Mouse (Mus musculus) embryonic facial prominence, embryonic 11.5 days (tissue): ENCODE results near the gene Trafd1. TPM values are rescaled to one million over a fixed set of nuclear protein-coding genes. Genes with fewer than 3 reads are reported as not detected.

Experiments used
- ATAC-seq: fragments of 200-750 bp; cut with Nextera tagmentation; replicated peaks from 2 replicates; pipeline ENCODE4 v1.8.0; 2017; ENCODE audit warnings: low read depth; ENCODE audit not compliant: insufficient number of reproducible peaks, low FRiP score, low TSS enrichment
- DNase-seq: peaks from one replicate; pipeline ENCODE4 v3.0.0-alpha.2; 2015; ENCODE audit warnings: low spot score
- H3K27ac ChIP-seq: fragments of 300-500 bp; sonication (generic); replicated peaks from 2 replicates; pipeline ENCODE4 v1.5.1; 2014; ENCODE audit warnings: mild to moderate bottlenecking, low read depth, low read length, control low read depth
- H3K27me3 ChIP-seq: fragments of 300-500 bp; sonication (generic); 2 replicates; pipeline ENCODE4 v1.6.1; 2014; ENCODE audit warnings: mild to moderate bottlenecking, low read length, moderate library complexity, mixed read lengths; ENCODE audit not compliant: control insufficient read depth, insufficient read depth
- H3K36me3 ChIP-seq: fragments of 300-500 bp; sonication (generic); replicated peaks from 2 replicates; pipeline ENCODE4 v1.6.1; 2014; ENCODE audit warnings: low read depth, mild to moderate bottlenecking, low read length, moderate library complexity, mixed read lengths; ENCODE audit not compliant: control insufficient read depth, insufficient read depth
- H3K4me1 ChIP-seq: fragments of 300-500 bp; sonication (generic); 2 replicates; pipeline ENCODE4 v1.6.1; 2014; ENCODE audit warnings: low read length, mixed read lengths; ENCODE audit not compliant: control insufficient read depth, insufficient read depth
- H3K4me2 ChIP-seq: fragments of 300-500 bp; sonication (generic); 2 replicates; pipeline ENCODE4 v1.6.1; 2014; ENCODE audit warnings: low read depth, mild to moderate bottlenecking, control low read depth, low read length, moderate library complexity
- H3K4me3 ChIP-seq: fragments of 300-500 bp; sonication (generic); 2 replicates; pipeline ENCODE4 v1.5.1; 2014; ENCODE audit warnings: low read depth, low read length, control low read depth
- H3K9ac ChIP-seq: fragments of 300-500 bp; sonication (generic); replicated peaks from 2 replicates; pipeline ENCODE4 v1.6.1; 2014; ENCODE audit warnings: mild to moderate bottlenecking, control low read depth, low read length
- H3K9me3 ChIP-seq: fragments of 300-500 bp; sonication (generic); replicated peaks from 2 replicates; pipeline ENCODE4 v1.6.1; 2016; ENCODE audit warnings: mild to moderate bottlenecking, low read length, inconsistent platforms, mixed read lengths; ENCODE audit not compliant: control insufficient read depth
- WGBS: fragments of 180-500 bp; shearing (Covaris S2); extraction: QIAGEN DNeasy Blood & Tissue Kit; methylation state at CpG from one replicate; pipeline ENCODE4 v1.1.7; 2014; 5-methylcytosine and 5-hydroxymethylcytosine counted together
- polyA plus RNA-seq: library from polyadenylated mRNA; unstranded; fragments of >200 nt; fragmentation: Nextera tagmentation; extraction: Ambion mirVana; gene quantifications from 2 replicates; pipeline ENCODE4 v1.2.1, GENCODE M21; 2014

Gene Trafd1
- polyA plus RNA-seq, 1 experiment from 2014 or later = 62.1 TPM

DNA sequence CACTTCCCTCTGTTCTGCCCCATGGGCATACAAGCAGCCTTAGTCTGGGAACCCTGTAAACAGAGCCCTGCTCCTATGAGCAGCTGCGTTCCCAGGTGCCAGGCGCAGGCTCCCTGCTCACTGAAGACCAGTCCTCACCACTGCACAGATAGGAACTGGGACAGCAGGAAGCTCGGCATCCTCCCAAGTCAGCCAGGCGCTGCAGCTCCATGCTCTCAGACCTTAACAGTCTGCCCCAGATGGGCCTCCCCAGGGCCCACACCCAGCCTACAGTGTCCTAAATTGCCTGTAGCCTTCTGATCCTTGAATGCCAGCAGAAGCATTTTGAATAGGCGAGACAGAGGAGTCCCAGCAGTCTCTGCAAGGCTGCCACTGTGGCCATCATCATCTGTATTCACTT, 23.7 kb downstream of the Trafd1 start:
- Histone ChIP-seq H3K36me3 (peaks cover 10% of the 10 kb centered on the region), H3K4me1 (no peaks in the 10 kb centered on the region), H3K27me3 (no peaks in the 10 kb centered on the region), H3K4me3 (no peak overlapping the region), H3K27ac (no peak overlapping the region), H3K9me3 (no peaks in the 10 kb centered on the region), H3K4me2 (no peak overlapping the region), H3K9ac (no peak overlapping the region)
- DNase-seq (no peak), ATAC-seq (no peak)
- WGBS = 86% methylated on average over 5 of the region's 5 CpGs

DNA sequence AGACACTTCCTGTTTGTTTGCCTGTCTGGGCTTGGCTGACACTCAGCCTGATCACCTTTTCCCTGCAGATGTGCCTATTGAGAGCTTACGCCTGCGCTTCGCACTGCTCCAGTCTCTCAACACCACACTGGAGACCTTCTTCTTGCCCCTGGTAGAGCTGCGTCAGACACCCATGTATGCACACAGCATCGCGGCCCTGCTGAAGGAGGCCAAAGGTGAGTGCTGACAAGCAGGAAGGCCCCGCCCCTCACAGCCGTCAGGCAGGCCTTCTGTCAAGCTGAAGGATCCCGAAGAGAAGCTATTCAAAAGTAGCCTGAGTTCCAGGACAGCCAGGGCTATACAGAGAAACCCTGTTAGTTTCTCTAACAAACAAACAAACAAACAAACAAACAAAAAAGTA, 26.2 kb downstream of the Trafd1 start:
- Histone ChIP-seq H3K9ac (no peak overlapping the region), H3K27ac (no peak overlapping the region), H3K4me3 (no peak overlapping the region), H3K4me1 (no peaks in the 10 kb centered on the region), H3K4me2 (no peak overlapping the region), H3K9me3 (no peaks in the 10 kb centered on the region), H3K36me3 (peaks cover 11% of the 10 kb centered on the region), H3K27me3 (no peaks in the 10 kb centered on the region)
- ATAC-seq (no peak), DNase-seq (no peak)
- 67% methylated on average over 9 of the region's 9 CpGs for WGBS

GRCm38 (mm10) chr5:121343997-121344396, 41.4 kb downstream of the Trafd1 start:
- Histone ChIP-seq H3K9ac (no peak overlapping the region), H3K4me2 (no peak overlapping the region), H3K36me3 (peaks cover 11% of the 10 kb centered on the region), H3K4me1 (peaks cover 3% of the 10 kb centered on the region; the same call in 1 of the 2 replicates), H3K27ac (no peak overlapping the region), H3K9me3 (no peaks in the 10 kb centered on the region), H3K27me3 (no peaks in the 10 kb centered on the region), H3K4me3 (no peak overlapping the region)
- no peak for DNase-seq
- no peak for ATAC-seq
- 94% methylated on average over 8 of the region's 8 CpGs for WGBS

DNA sequence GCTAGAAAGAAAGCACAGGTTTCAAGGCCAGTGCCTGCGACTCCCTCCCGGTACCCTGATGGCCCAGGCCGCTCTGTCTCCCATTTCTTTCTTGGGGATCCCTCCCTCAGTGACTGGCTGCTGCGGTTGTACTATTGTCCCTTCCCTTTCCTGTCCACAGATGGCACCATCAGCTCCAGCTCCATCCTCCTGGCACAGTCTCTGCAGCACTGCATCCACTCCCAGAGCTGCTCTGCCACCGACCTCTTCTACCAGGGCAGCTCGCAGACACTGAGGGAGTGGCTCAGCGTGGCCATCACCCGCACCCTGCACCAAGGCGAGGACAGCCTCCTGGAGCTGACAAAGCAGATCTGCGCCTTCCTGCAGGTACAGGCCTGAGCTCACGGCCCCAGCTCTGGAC, 42.9 kb downstream of the Trafd1 start:
- Histone ChIP-seq H3K4me1 (peaks cover 3% of the 10 kb centered on the region; the same call in 1 of the 2 replicates), H3K27me3 (no peaks in the 10 kb centered on the region), H3K36me3 (peaks cover 14% of the 10 kb centered on the region), H3K9me3 (no peaks in the 10 kb centered on the region), H3K9ac (no peak overlapping the region), H3K4me3 (no peak overlapping the region), H3K27ac (no peak overlapping the region), H3K4me2 (no peak overlapping the region)
- 89% methylated on average over 11 of the region's 11 CpGs for WGBS
- DNase-seq (no peak), ATAC-seq (no peak)

GRCm38 (mm10) chr5:121340965-121341473, 44.4 kb downstream of the Trafd1 start:
- Histone ChIP-seq H3K27me3 (no peaks in the 10 kb centered on the region), H3K4me3 (no peak overlapping the region), H3K9ac (no peak overlapping the region; the same call in 1 of the 2 replicates), H3K27ac (no peak overlapping the region), H3K36me3 (peaks cover 14% of the 10 kb centered on the region), H3K4me1 (peaks cover 3% of the 10 kb centered on the region; the same call in 1 of the 2 replicates), H3K4me2 (no peak overlapping the region), H3K9me3 (no peaks in the 10 kb centered on the region)
- WGBS = 9% methylated on average over 7 of the region's 7 CpGs
- peak; percentile 78; the same call in 1 of the 2 replicates for ATAC-seq
- peak; percentile 58 for DNase-seq

- H3K9ac ChIP-seq = no peak overlapping the region
- no peak overlapping the region for H3K4me3 ChIP-seq
- H3K4me2 ChIP-seq = no peak overlapping the region
- no peaks in the 10 kb centered on the region for H3K27me3 ChIP-seq
- 90% methylated on average over 7 of the region's 7 CpGs for WGBS
- DNase-seq (no peak), ATAC-seq (no peak)
- H3K36me3 ChIP-seq = peaks cover 11% of the 10 kb centered on the region
- H3K27ac ChIP-seq = no peak overlapping the region
- H3K9me3 ChIP-seq = no peaks in the 10 kb centered on the region
- H3K4me1 ChIP-seq = peaks cover 3% of the 10 kb centered on the region; the same call in 1 of the 2 replicates
Measured at GRCm38 (mm10) chr5:121339507-121340230, 45.8 kb downstream of the Trafd1 start.

DNA sequence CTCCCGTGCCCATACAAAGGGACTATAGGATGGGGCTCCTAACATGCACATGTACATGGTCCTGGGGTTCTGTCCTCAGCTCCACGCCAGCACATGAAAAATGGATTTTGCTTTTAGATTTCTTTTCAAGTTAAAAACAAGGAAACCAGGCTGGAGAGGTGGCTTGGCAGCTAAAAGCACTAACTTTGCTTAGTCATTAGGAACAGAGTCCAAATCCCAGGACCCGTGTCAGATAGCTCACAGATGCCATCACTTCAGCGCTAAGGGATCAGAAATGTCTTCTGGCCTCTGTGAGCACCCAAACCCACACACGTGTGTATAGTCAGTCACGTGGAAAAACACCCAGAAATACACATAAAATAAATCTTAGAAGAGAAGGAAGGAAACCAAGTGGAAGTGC, 48.7 kb downstream of the Trafd1 start:
- 95% methylated on average over 6 of the region's 6 CpGs for WGBS
- peaks cover 12% of the 10 kb centered on the region for H3K36me3 ChIP-seq

GRCm38 (mm10) chr5:121336009-121336408, 49.4 kb downstream of the Trafd1 start:
- peaks cover 12% of the 10 kb centered on the region for H3K36me3 ChIP-seq

More for the DNA sequence above, 48.7 kb downstream of the Trafd1 start:
- H3K27me3 ChIP-seq = no peaks in the 10 kb centered on the region
- no peak overlapping the region for H3K4me3 ChIP-seq
- ATAC-seq (no peak), DNase-seq (no peak)
- no peaks in the 10 kb centered on the region for H3K9me3 ChIP-seq
- no peak overlapping the region for H3K4me2 ChIP-seq
- H3K27ac ChIP-seq = no peak overlapping the region
- no peak overlapping the region for H3K9ac ChIP-seq
- H3K4me1 ChIP-seq = peaks cover 3% of the 10 kb centered on the region; the same call in 1 of the 2 replicates

More at GRCm38 (mm10) chr5:121336009-121336408, 49.4 kb downstream of the Trafd1 start:
- H3K4me1 ChIP-seq = peaks cover 3% of the 10 kb centered on the region; the same call in 1 of the 2 replicates
- WGBS = 81% methylated on average over 3 of the region's 3 CpGs
- DNase-seq (no peak), ATAC-seq (no peak)
- no peaks in the 10 kb centered on the region for H3K9me3 ChIP-seq
- no peak overlapping the region for H3K9ac ChIP-seq
- no peaks in the 10 kb centered on the region for H3K27me3 ChIP-seq
- H3K27ac ChIP-seq = no peak overlapping the region
- no peak overlapping the region for H3K4me2 ChIP-seq
- no peak overlapping the region for H3K4me3 ChIP-seq
